Mouse (Mus musculus) lung, postnatal 0 days (tissue): ENCODE measurements around the gene Myo3a. TPM values are rescaled to one million over a fixed set of nuclear protein-coding genes. Genes with fewer than 3 reads are reported as not detected.

Experiments used
- ATAC-seq: fragments of 200-750 bp; cut with Nextera tagmentation; 2 replicates; pipeline ENCODE4 v1.8.0; 2017; ENCODE audit warnings: moderate library complexity
- DNase-seq: peaks from one replicate; pipeline ENCODE4 v3.0.0-alpha.2; 2016; ENCODE audit warnings: low spot score
- H3K27ac ChIP-seq: fragments of 300-500 bp; sonication (generic); 2 replicates; pipeline ENCODE4 v1.5.1; 2014; ENCODE audit warnings: antibody characterized with exemption, mild to moderate bottlenecking, low read length, mixed read lengths
- H3K27me3 ChIP-seq: fragments of 300-500 bp; sonication (generic); replicated peaks from 2 replicates; pipeline ENCODE4 v1.6.1; 2014; ENCODE audit warnings: low read length, mixed read lengths; ENCODE audit not compliant: insufficient read depth
- H3K36me3 ChIP-seq: fragments of 300-500 bp; sonication (generic); 2 replicates; pipeline ENCODE4 v1.6.1; 2014; ENCODE audit warnings: low read length, mixed read lengths; ENCODE audit not compliant: insufficient read depth
- H3K4me1 ChIP-seq: fragments of 300-500 bp; sonication (generic); 2 replicates; pipeline ENCODE4 v1.6.1; 2014; ENCODE audit warnings: antibody characterized with exemption, low read depth, low read length, mixed read lengths; ENCODE audit not compliant: insufficient read depth
- H3K4me2 ChIP-seq: fragments of 300-500 bp; sonication (generic); replicated peaks from 2 replicates; pipeline ENCODE4 v1.6.1; 2014; ENCODE audit warnings: low read depth, mild to moderate bottlenecking, low read length, moderate library complexity, mixed read lengths
- H3K4me3 ChIP-seq: fragments of 300-500 bp; sonication (generic); 2 replicates; pipeline ENCODE4 v1.5.1; 2014; ENCODE audit warnings: low read depth, low read length
- H3K9ac ChIP-seq: fragments of 300-500 bp; sonication (generic); replicated peaks from 2 replicates; pipeline ENCODE4 v1.6.1; 2014; ENCODE audit warnings: low read depth, mild to moderate bottlenecking
- H3K9me3 ChIP-seq: fragments of 300-500 bp; sonication (generic); 2 replicates; pipeline ENCODE4 v1.6.1; 2016; ENCODE audit warnings: low read length, mixed read lengths
- CTCF ChIP-seq: IDR thresholded peaks from 2 replicates; pipeline ENCODE4 v1.5.1; 2016; ENCODE audit warnings: antibody characterized with exemption, mild to moderate bottlenecking
- EP300 ChIP-seq: IDR thresholded peaks from 2 replicates; pipeline ENCODE4 v1.6.1; 2016; ENCODE audit warnings: antibody characterized with exemption, mild to moderate bottlenecking, control low read depth
- WGBS: fragments of 180-500 bp; shearing (Covaris S2); extraction: QIAGEN DNeasy Blood & Tissue Kit; methylation state at CpG from one replicate; pipeline ENCODE4 v1.1.7; 2014; 5-methylcytosine and 5-hydroxymethylcytosine counted together
- microRNA-seq: library from miRNA; unstranded; fragments of <30 nt; microRNA quantifications from one replicate; pipeline ENCODE4, GENCODE M21; 2016
- polyA plus RNA-seq: library from polyadenylated mRNA; unstranded; fragments of >200 nt; fragmentation: Nextera tagmentation; extraction: Ambion mirVana; gene quantifications from 2 replicates; pipeline ENCODE4 v1.2.1, GENCODE M21; 2015

Gene Myo3a
- polyA plus RNA-seq, 1 experiment from 2014 or later = not detected

GRCm38 (mm10) chr2:22651826-22652225, 424.5 kb downstream of the Myo3a start:
- no peak overlapping the region for H3K9ac ChIP-seq
- 72% methylated on average over 4 of the region's 4 CpGs for WGBS
- no peaks in the 10 kb centered on the region for H3K4me1 ChIP-seq
- no peak overlapping the region for H3K4me2 ChIP-seq
- DNase-seq = no peak
- H3K27ac ChIP-seq = no peak overlapping the region
- H3K27me3 ChIP-seq = no peaks in the 10 kb centered on the region
- H3K9me3 ChIP-seq = no peaks in the 10 kb centered on the region
- no peak for ATAC-seq
- no peak overlapping the region for H3K4me3 ChIP-seq
- TF ChIP-seq CTCF (no peak), EP300 (peak; percentile 53)
- H3K36me3 ChIP-seq = no peaks in the 10 kb centered on the region

DNA sequence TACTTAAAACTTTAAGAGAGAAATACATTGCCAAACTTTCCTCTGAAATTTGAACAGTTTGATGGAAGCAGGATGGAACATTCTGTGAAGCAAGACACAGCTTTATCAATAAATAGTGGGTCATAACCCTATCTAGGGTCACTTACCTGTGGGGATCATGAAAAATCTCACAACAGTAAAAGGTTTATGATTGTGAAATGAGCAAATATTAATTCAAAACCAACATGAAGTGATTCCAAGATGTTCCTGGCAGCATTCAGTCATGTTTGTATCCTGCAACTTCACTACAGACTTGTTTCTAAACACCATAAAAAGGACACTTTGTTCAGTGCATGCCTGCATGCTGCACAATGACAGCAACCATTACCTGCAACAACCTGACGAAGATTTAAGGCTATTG, 436.4 kb downstream of the Myo3a start:
- Histone ChIP-seq H3K36me3 (no peaks in the 10 kb centered on the region), H3K4me3 (no peak overlapping the region), H3K9ac (no peak overlapping the region), H3K27me3 (no peaks in the 10 kb centered on the region), H3K9me3 (no peaks in the 10 kb centered on the region), H3K4me2 (no peak overlapping the region), H3K27ac (no peak overlapping the region), H3K4me1 (no peaks in the 10 kb centered on the region)
- no peak for TF ChIP-seq CTCF
- no peak for TF ChIP-seq EP300
- DNase-seq (no peak), ATAC-seq (no peak)
- 59% methylated on average over 1 of the region's 1 CpGs for WGBS

Small RNAs within 50 kb of the gene (microRNA-seq; reads per million reads assigned to microRNA genes)
- gene Gm23636 (not detected), gene Mir3967 (not detected)
